19 mouse cellular contexts compared by ENCODE assay signal in the genomic region with DNA sequence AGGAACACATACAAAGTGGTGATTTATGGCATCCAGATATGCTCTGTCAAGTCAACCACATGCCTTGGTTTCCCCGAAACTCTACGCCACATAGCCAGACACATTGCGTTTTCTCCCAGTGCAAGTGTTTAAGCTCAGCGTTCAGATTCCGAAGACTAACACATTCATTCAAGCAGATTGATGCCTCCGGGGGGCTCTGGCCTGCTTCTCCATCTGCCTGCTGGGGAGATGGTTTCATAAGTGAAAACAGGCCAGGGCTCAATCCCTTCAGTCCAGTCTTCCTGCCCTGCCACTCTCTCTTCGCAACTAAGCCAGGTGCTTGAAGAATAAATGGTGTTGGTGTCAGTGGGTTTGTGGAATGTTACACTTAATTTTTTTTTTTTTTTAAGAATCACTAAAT.
"Had no signal": no experiment of that assay in that cellular context is flagged by ENCODE, and none has a peak within 500 bp of the region (broad histone marks: within the 10 kb centered on the region; RNA-seq: fewer than 3 reads in every experiment).

No protein-coding gene starts in this region.

- H3K9me3 ChIP-seq: limb, embryonic 10.5 days; limb, embryonic 13.5 days; liver, embryonic 12.5 days; liver, embryonic 15.5 days; lung, embryonic 15.5 days; stomach, embryonic 15.5 days had no signal

- H3K36me3 ChIP-seq: limb, embryonic 10.5 days; limb, embryonic 13.5 days; liver, embryonic 12.5 days; liver, embryonic 15.5 days; lung, embryonic 15.5 days; stomach, embryonic 15.5 days had no signal

- H3K4me1 ChIP-seq: limb, embryonic 13.5 days; liver, embryonic 12.5 days; liver, embryonic 15.5 days; lung, embryonic 15.5 days; megakaryocyte, embryonic 14.5 days; stomach, embryonic 15.5 days had no signal

- H3K27me3 ChIP-seq: limb, embryonic 13.5 days; liver, embryonic 12.5 days; liver, embryonic 15.5 days; lung, embryonic 15.5 days; megakaryocyte, embryonic 14.5 days; stomach, embryonic 15.5 days had no signal

- DNase-seq: kidney, postnatal 25 days; layer of hippocampus, adult 9-11 months; liver; lung, adult 18-20 months; lung, postnatal 10 days; lung, postnatal 36 days; midbrain, embryonic 14.5 days; right cerebral cortex, postnatal 25 days; spleen, adult 18-20 months; thymus, postnatal 36 days had no signal

- H3K4me3 ChIP-seq: layer of hippocampus, adult 2 months; limb, embryonic 10.5 days; limb, embryonic 13.5 days; liver, embryonic 12.5 days; liver, embryonic 15.5 days; lung, embryonic 15.5 days; megakaryocyte, embryonic 14.5 days; stomach, embryonic 15.5 days had no signal

- H3K27ac ChIP-seq: kidney, postnatal 0 days; layer of hippocampus, adult 2 months; limb, embryonic 10.5 days; limb, embryonic 13.5 days; liver, embryonic 12.5 days; liver, embryonic 15.5 days; lung, embryonic 15.5 days; stomach, embryonic 15.5 days had no signal
